14 mouse cellular contexts compared by ENCODE assay signal in genomic region chr2:7031389-7031788, GRCm38 (mm10).
"Had no signal": no experiment of that assay in that cellular context is flagged by ENCODE, and none has a peak within 500 bp of the region (broad histone marks: within the 10 kb centered on the region; RNA-seq: fewer than 3 reads in every experiment).

No protein-coding gene starts in this region.

- H3K36me3 ChIP-seq: limb, embryonic 10.5 days; liver, embryonic 15.5 days; midbrain, embryonic 15.5 days; neural tube, embryonic 12.5 days had no signal

- H3K9ac ChIP-seq: liver, embryonic 15.5 days; midbrain, embryonic 15.5 days; neural tube, embryonic 12.5 days had no signal

- DNase-seq: kidney, adult 11 months; kidney, adult 9 months; kidney, postnatal 10 days; kidney, postnatal 4 days; thymus, postnatal 4 days had no signal

- ATAC-seq: midbrain, embryonic 15.5 days had no signal

- H3K4me2 ChIP-seq: liver, embryonic 11.5 days; liver, embryonic 15.5 days; midbrain, embryonic 11.5 days; midbrain, embryonic 15.5 days; neural tube, embryonic 12.5 days had no signal

- H3K4me3 ChIP-seq: limb, embryonic 10.5 days; liver, embryonic 15.5 days; megakaryocyte, embryonic 14.5 days; midbrain, embryonic 15.5 days; neural tube, embryonic 12.5 days had no signal

- H3K9me3 ChIP-seq: limb, embryonic 10.5 days; liver, embryonic 15.5 days; megakaryocyte, embryonic 14.5 days; midbrain, embryonic 15.5 days; neural tube, embryonic 12.5 days had no signal

- H3K27ac ChIP-seq: limb, embryonic 10.5 days; liver, embryonic 15.5 days; macrophage; midbrain, embryonic 15.5 days; neural tube, embryonic 12.5 days; stomach, postnatal 0 days had no signal

- H3K4me1 ChIP-seq: liver, embryonic 15.5 days; megakaryocyte, embryonic 14.5 days; midbrain, embryonic 15.5 days; neural tube, embryonic 12.5 days had no signal

- H3K27me3 ChIP-seq: liver, embryonic 15.5 days; megakaryocyte, embryonic 14.5 days; midbrain, embryonic 15.5 days; neural tube, embryonic 12.5 days had no signal
